Mouse (Mus musculus) forebrain, embryonic 13.5 days (tissue): Measurements from ENCODE around the gene Il9. TPM values are rescaled to one million over a fixed set of nuclear protein-coding genes. Genes with fewer than 3 reads are reported as not detected.

Experiments used
- ATAC-seq: fragments of 200-750 bp; cut with Nextera tagmentation; 2 replicates; pipeline ENCODE4 v1.8.0; 2017
- H3K27ac ChIP-seq: fragments of 300-500 bp; sonication (generic); 2 replicates; pipeline ENCODE4 v1.5.1; 2015; ENCODE audit warnings: inconsistent platforms, mild to moderate bottlenecking, moderate library complexity
- H3K27me3 ChIP-seq: fragments of 300-500 bp; sonication (generic); 2 replicates; pipeline ENCODE4 v1.6.1; 2015; ENCODE audit warnings: mild to moderate bottlenecking, inconsistent platforms
- H3K36me3 ChIP-seq: fragments of 300-500 bp; sonication (generic); 2 replicates; pipeline ENCODE4 v1.6.1; 2015; ENCODE audit warnings: mild to moderate bottlenecking, inconsistent platforms; ENCODE audit not compliant: poor library complexity, severe bottlenecking
- H3K4me1 ChIP-seq: fragments of 300-500 bp; sonication (generic); 2 replicates; pipeline ENCODE4 v1.6.1; 2015; ENCODE audit warnings: inconsistent platforms
- H3K4me2 ChIP-seq: fragments of 300-500 bp; sonication (generic); 2 replicates; pipeline ENCODE4 v1.6.1; 2015; ENCODE audit warnings: inconsistent platforms, mild to moderate bottlenecking, moderate library complexity
- H3K4me3 ChIP-seq: fragments of 300-500 bp; sonication (generic); 2 replicates; pipeline ENCODE4 v1.5.1; 2015; ENCODE audit warnings: mild to moderate bottlenecking, inconsistent platforms
- H3K9ac ChIP-seq: fragments of 300-500 bp; sonication (generic); 2 replicates; pipeline ENCODE4 v1.6.1; 2015; ENCODE audit warnings: mild to moderate bottlenecking, inconsistent platforms
- H3K9me3 ChIP-seq: fragments of 300-500 bp; sonication (generic); replicated peaks from 2 replicates; pipeline ENCODE4 v1.6.1; 2016; ENCODE audit warnings: inconsistent platforms
- WGBS: fragments of 180-500 bp; shearing (Covaris S2); methylation state at CpG from one replicate; pipeline ENCODE4 v1.1.7; 2015; 5-methylcytosine and 5-hydroxymethylcytosine counted together
- polyA plus RNA-seq: library from polyadenylated mRNA; unstranded; fragments of >200 nt; fragmentation: Nextera tagmentation; extraction: Ambion mirVana; gene quantifications from 2 replicates; pipeline ENCODE4 v1.2.1, GENCODE M21; 2015

Gene Il9
- polyA plus RNA-seq, 1 experiment from 2014 or later, result not detected

GRCm38 (mm10) chr13:56471211-56471610 lies 10.8 kb downstream of the Il9 start:
- WGBS, result 86% methylated on average over 6 of the region's 6 CpGs
- H3K27ac ChIP-seq, result no peak overlapping the region
- no peaks in the 10 kb centered on the region for H3K9me3 ChIP-seq

GRCm38 (mm10) chr13:56468536-56468935 lies 13.5 kb downstream of the Il9 start:
- Histone ChIP-seq H3K9ac (no peak overlapping the region), H3K4me1 (no peaks in the 10 kb centered on the region), H3K4me3 (no peak overlapping the region), H3K36me3 (no peaks in the 10 kb centered on the region), H3K9me3 (no peaks in the 10 kb centered on the region), H3K27ac (no peak overlapping the region), H3K4me2 (no peak overlapping the region), H3K27me3 (0 out of 2 replicates have a peak, but pooled peaks cover 2% of the 10 kb centered on the region)
- 94% methylated on average over 4 of the region's 4 CpGs for WGBS
- no peak for ATAC-seq

More at GRCm38 (mm10) chr13:56471211-56471610, 10.8 kb downstream of the Il9 start:
- Histone ChIP-seq H3K4me2 (no peak overlapping the region), H3K4me1 (no peaks in the 10 kb centered on the region), H3K27me3 (0 out of 2 replicates have a peak, but pooled peaks cover 3% of the 10 kb centered on the region), H3K36me3 (no peaks in the 10 kb centered on the region), H3K4me3 (no peak overlapping the region), H3K9ac (no peak overlapping the region)
- no peak for ATAC-seq

- Histone ChIP-seq H3K27ac (no peak overlapping the region), H3K36me3 (no peaks in the 10 kb centered on the region), H3K4me1 (no peaks in the 10 kb centered on the region), H3K9me3 (no peaks in the 10 kb centered on the region), H3K27me3 (no peaks in the 10 kb centered on the region), H3K9ac (no peak overlapping the region), H3K4me3 (no peak overlapping the region), H3K4me2 (no peak overlapping the region)
- ATAC-seq, result no peak
- WGBS, result 91% methylated on average over 7 of the region's 7 CpGs
Measured at GRCm38 (mm10) chr13:56467786-56468185, 14.3 kb downstream of the Il9 start.

GRCm38 (mm10) chr13:56463750-56464149 lies 18.3 kb downstream of the Il9 start:
- 78% methylated on average over 6 of the region's 6 CpGs for WGBS
- H3K36me3 ChIP-seq, result no peaks in the 10 kb centered on the region
- no peak for ATAC-seq
- H3K9ac ChIP-seq, result no peak overlapping the region
- H3K4me2 ChIP-seq, result no peak overlapping the region
- no peaks in the 10 kb centered on the region for H3K4me1 ChIP-seq
- H3K27ac ChIP-seq, result no peak overlapping the region
- no peak overlapping the region for H3K4me3 ChIP-seq
- H3K27me3 ChIP-seq, result no peaks in the 10 kb centered on the region
- H3K9me3 ChIP-seq, result no peaks in the 10 kb centered on the region

- no peaks in the 10 kb centered on the region for H3K36me3 ChIP-seq
- H3K27me3 ChIP-seq, result no peaks in the 10 kb centered on the region
- no peak overlapping the region for H3K4me2 ChIP-seq
- H3K4me1 ChIP-seq, result no peaks in the 10 kb centered on the region
- 93% methylated on average over 7 of the region's 7 CpGs for WGBS
- H3K9ac ChIP-seq, result no peak overlapping the region
- H3K27ac ChIP-seq, result no peak overlapping the region
- no peaks in the 10 kb centered on the region for H3K9me3 ChIP-seq
- ATAC-seq, result no peak
- H3K4me3 ChIP-seq, result no peak overlapping the region
Measured at GRCm38 (mm10) chr13:56463261-56463660, 18.8 kb downstream of the Il9 start.

GRCm38 (mm10) chr13:56462791-56463190 lies 19.3 kb downstream of the Il9 start:
- WGBS, result 91% methylated on average over 4 of the region's 4 CpGs

GRCm38 (mm10) chr13:56461460-56461859 lies 20.6 kb downstream of the Il9 start:
- Histone ChIP-seq H3K4me3 (no peak overlapping the region), H3K27ac (no peak overlapping the region), H3K4me2 (no peak overlapping the region), H3K27me3 (peaks cover 2% of the 10 kb centered on the region; the same call in 1 of the 2 replicates), H3K9ac (no peak overlapping the region), H3K36me3 (no peaks in the 10 kb centered on the region), H3K4me1 (no peaks in the 10 kb centered on the region), H3K9me3 (no peaks in the 10 kb centered on the region)
- ATAC-seq, result no peak
- WGBS, result 87% methylated on average over 4 of the region's 4 CpGs

More at GRCm38 (mm10) chr13:56462791-56463190, 19.3 kb downstream of the Il9 start:
- no peak overlapping the region for H3K4me3 ChIP-seq
- no peak for ATAC-seq
- H3K27ac ChIP-seq, result no peak overlapping the region
- no peaks in the 10 kb centered on the region for H3K27me3 ChIP-seq
- H3K36me3 ChIP-seq, result no peaks in the 10 kb centered on the region
- H3K4me1 ChIP-seq, result no peaks in the 10 kb centered on the region
- H3K9ac ChIP-seq, result no peak overlapping the region
- no peak overlapping the region for H3K4me2 ChIP-seq
- no peaks in the 10 kb centered on the region for H3K9me3 ChIP-seq

- no peak for ATAC-seq
- H3K4me2 ChIP-seq, result no peak overlapping the region
- peaks cover 2% of the 10 kb centered on the region; the same call in 1 of the 2 replicates for H3K27me3 ChIP-seq
- H3K36me3 ChIP-seq, result no peaks in the 10 kb centered on the region
- H3K27ac ChIP-seq, result no peak overlapping the region
- H3K4me1 ChIP-seq, result no peaks in the 10 kb centered on the region
- no peak overlapping the region for H3K9ac ChIP-seq
- 43% methylated on average over 9 of the region's 9 CpGs for WGBS
- H3K9me3 ChIP-seq, result no peaks in the 10 kb centered on the region
- H3K4me3 ChIP-seq, result no peak overlapping the region
Measured at GRCm38 (mm10) chr13:56458001-56458400, 24.0 kb downstream of the Il9 start.

- Histone ChIP-seq H3K9ac (no peak overlapping the region), H3K36me3 (no peaks in the 10 kb centered on the region), H3K4me3 (no peak overlapping the region), H3K4me2 (0 out of 2 replicates have a peak overlapping the region, but pooled peaks have one; percentile 18), H3K27me3 (peaks cover 14% of the 10 kb centered on the region; the same call in 1 of the 2 replicates), H3K4me1 (peaks cover 22% of the 10 kb centered on the region), H3K9me3 (no peaks in the 10 kb centered on the region), H3K27ac (peak overlapping the region; percentile 25; the same call in 1 of the 2 replicates)
- ATAC-seq, result 0 out of 2 replicates have a peak, but pooled peaks have one; percentile 19
- WGBS, result 79% methylated on average over 8 of the region's 8 CpGs
Measured at GRCm38 (mm10) chr13:56450035-56450434, 32.0 kb downstream of the Il9 start.

GRCm38 (mm10) chr13:56449239-56450030 lies 32.6 kb downstream of the Il9 start:
- H3K4me2 ChIP-seq, result peak overlapping the region; percentile 18; the same call in 1 of the 2 replicates
- no peaks in the 10 kb centered on the region for H3K36me3 ChIP-seq
- peaks cover 14% of the 10 kb centered on the region; the same call in 1 of the 2 replicates for H3K27me3 ChIP-seq
- no peaks in the 10 kb centered on the region for H3K9me3 ChIP-seq
- H3K4me3 ChIP-seq, result no peak overlapping the region
- peak; percentile 70 for ATAC-seq
- peak overlapping the region; percentile 25; the same call in 1 of the 2 replicates for H3K27ac ChIP-seq
- WGBS, result 45% methylated on average over 10 of the region's 10 CpGs
- no peak overlapping the region for H3K9ac ChIP-seq
- peaks cover 22% of the 10 kb centered on the region for H3K4me1 ChIP-seq

GRCm38 (mm10) chr13:56444996-56445395 lies 37.0 kb downstream of the Il9 start:
- Histone ChIP-seq H3K9me3 (no peaks in the 10 kb centered on the region), H3K36me3 (no peaks in the 10 kb centered on the region), H3K9ac (no peak overlapping the region), H3K27ac (no peak overlapping the region), H3K4me3 (no peak overlapping the region), H3K27me3 (peaks cover 20% of the 10 kb centered on the region), H3K4me1 (peaks cover 16% of the 10 kb centered on the region), H3K4me2 (no peak overlapping the region)
- 87% methylated on average over 6 of the region's 6 CpGs for WGBS
- no peak for ATAC-seq

- Histone ChIP-seq H3K36me3 (no peaks in the 10 kb centered on the region), H3K27me3 (peaks cover 29% of the 10 kb centered on the region), H3K4me3 (no peak overlapping the region), H3K9me3 (no peaks in the 10 kb centered on the region), H3K4me2 (no peak overlapping the region), H3K9ac (no peak overlapping the region), H3K27ac (no peak overlapping the region), H3K4me1 (peaks cover 7% of the 10 kb centered on the region)
- WGBS, result 89% methylated on average over 3 of the region's 3 CpGs
- ATAC-seq, result no peak
Measured at GRCm38 (mm10) chr13:56444112-56444511, 37.9 kb downstream of the Il9 start.
